Mouse (Mus musculus): ENCODE results near the gene Rilpl1. TPM values are rescaled to one million over a fixed set of nuclear protein-coding genes. Genes with fewer than 3 reads are reported as not detected.
"Not testable (repeated sequence)": the region's sequence is repeated elsewhere in the genome, so short reads cannot be mapped to it uniquely, and the experiment has no call there.

Rilpl1 gene
- total RNA-seq, 2 experiments from 2014 or later = 209 to 229 TPM

- DNase-seq = no peak
- intact Hi-C loops (cut with DNase I) = no loop called here
These were observed 1.3 kb upstream of the Rilpl1 start for GRCm38 (mm10) chr5:124532451-124532850.

- intact Hi-C loops (cut with DNase I) = loop anchor here (2.0 kb wide), 2 partner anchors 33 to 49 kb away; partner anchors contain the start of gene Snrnp35
- DNase-seq = no peak
These were observed 366 bp upstream of the Rilpl1 start for GRCm38 (mm10) chr5:124531583-124531930.

GRCm38 (mm10) chr5:124529697-124530096 is 1.5 kb downstream of the Rilpl1 start:
- peak in 1 of 2 experiments; percentile 48 for DNase-seq
- intact Hi-C loops (cut with DNase I) = loop anchor here (2.0 kb wide), 3 partner anchors 19 to 47 kb away; partner anchors contain the start of gene Snrnp35

GRCm38 (mm10) chr5:124529191-124529651 is 2.0 kb downstream of the Rilpl1 start:
- DNase-seq = peak; percentile 47 to 61
- intact Hi-C loops (cut with DNase I) = loop anchor here (2.0 kb wide), 1 partner anchor 18 kb away; no protein-coding TSS in a partner anchor

GRCm38 (mm10) chr5:124528791-124529190 is 2.4 kb downstream of the Rilpl1 start:
- intact Hi-C loops (cut with DNase I) = loop anchor here (2.0 kb wide), 1 partner anchor 18 kb away; no protein-coding TSS in a partner anchor
- peak in 1 of 2 experiments; percentile 56 for DNase-seq

GRCm38 (mm10) chr5:124528351-124528750 is 2.8 kb downstream of the Rilpl1 start:
- no peak for DNase-seq
- intact Hi-C loops (cut with DNase I) = loop anchor here (2.0 kb wide), 1 partner anchor 18 kb away; no protein-coding TSS in a partner anchor

- intact Hi-C loops (cut with DNase I) = no loop called here
- no peak for DNase-seq
These were observed 6.2 kb downstream of the Rilpl1 start for GRCm38 (mm10) chr5:124524943-124525342.

GRCm38 (mm10) chr5:124523032-124523431 is 8.2 kb downstream of the Rilpl1 start:
- intact Hi-C loops (cut with DNase I) = no loop called here
- DNase-seq = no peak

- intact Hi-C loops (cut with DNase I) = no loop called here
- DNase-seq = no peak
These were observed 9.6 kb downstream of the Rilpl1 start for GRCm38 (mm10) chr5:124521588-124521987.

- intact Hi-C loops (cut with DNase I) = no loop called here
- no peak for DNase-seq
These were observed 12.5 kb downstream of the Rilpl1 start for GRCm38 (mm10) chr5:124518648-124519047.

- intact Hi-C loops (cut with DNase I) = no loop called here
- no peak for DNase-seq
These were observed 15.4 kb downstream of the Rilpl1 start for GRCm38 (mm10) chr5:124515789-124516188.

GRCm38 (mm10) chr5:124510536-124511050 is 20.6 kb downstream of the Rilpl1 start:
- intact Hi-C loops (cut with DNase I) = loop anchor here (2.0 kb wide), 1 partner anchor 18 kb away; no protein-coding TSS in a partner anchor
- DNase-seq = peak in 1 of 2 experiments; percentile 38

- DNase-seq = peak; percentile 72 to 76
- intact Hi-C loops (cut with DNase I) = loop anchor here (2.0 kb wide), 1 partner anchor 19 kb away; no protein-coding TSS in a partner anchor
These were observed 21.4 kb downstream of the Rilpl1 start for GRCm38 (mm10) chr5:124509742-124510237.

- no peak for DNase-seq
- intact Hi-C loops (cut with DNase I) = no loop called here
These were observed 22.0 kb downstream of the Rilpl1 start for GRCm38 (mm10) chr5:124509200-124509599.

- DNase-seq = peak in 1 of 2 experiments; percentile 56
- intact Hi-C loops (cut with DNase I) = no loop called here
These were observed 24.3 kb downstream of the Rilpl1 start for GRCm38 (mm10) chr5:124506731-124507359.

GRCm38 (mm10) chr5:124505235-124505634 is 26.0 kb downstream of the Rilpl1 start:
- DNase-seq = no peak

GRCm38 (mm10) chr5:124503742-124504141 is 27.4 kb downstream of the Rilpl1 start:
- intact Hi-C loops (cut with DNase I) = no loop called here
- no peak for DNase-seq

More at GRCm38 (mm10) chr5:124505235-124505634, 26.0 kb downstream of the Rilpl1 start:
- intact Hi-C loops (cut with DNase I) = no loop called here

GRCm38 (mm10) chr5:124501541-124501940 is 29.6 kb downstream of the Rilpl1 start:
- intact Hi-C loops (cut with DNase I) = loop anchor here (2.0 kb wide), 1 partner anchor 35 kb away; no protein-coding TSS in a partner anchor

GRCm38 (mm10) chr5:124500573-124500972 is 30.6 kb downstream of the Rilpl1 start:
- peak in 1 of 2 experiments; percentile 35 for DNase-seq
- intact Hi-C loops (cut with DNase I) = loop anchor here (2.0 kb wide), 1 partner anchor 36 kb away; no protein-coding TSS in a partner anchor

More at GRCm38 (mm10) chr5:124501541-124501940, 29.6 kb downstream of the Rilpl1 start:
- no peak for DNase-seq

- DNase-seq = not testable (repeated sequence)
- intact Hi-C loops (cut with DNase I) = loop anchor here (2.0 kb wide), 1 partner anchor 37 kb away; no protein-coding TSS in a partner anchor
These were observed 31.2 kb downstream of the Rilpl1 start for GRCm38 (mm10) chr5:124500037-124500436.

GRCm38 (mm10) chr5:124499001-124499400 is 32.2 kb downstream of the Rilpl1 start:
- DNase-seq = no peak

More at GRCm38 (mm10) chr5:124499001-124499400, 32.2 kb downstream of the Rilpl1 start:
- intact Hi-C loops (cut with DNase I) = loop anchor here (2.0 kb wide), 1 partner anchor 32 kb away; the partner anchor contains the start of gene Rilpl1
